Mouse (Mus musculus): ENCODE measurements around the gene Hoxb3.

Gene Hoxb3

DNA sequence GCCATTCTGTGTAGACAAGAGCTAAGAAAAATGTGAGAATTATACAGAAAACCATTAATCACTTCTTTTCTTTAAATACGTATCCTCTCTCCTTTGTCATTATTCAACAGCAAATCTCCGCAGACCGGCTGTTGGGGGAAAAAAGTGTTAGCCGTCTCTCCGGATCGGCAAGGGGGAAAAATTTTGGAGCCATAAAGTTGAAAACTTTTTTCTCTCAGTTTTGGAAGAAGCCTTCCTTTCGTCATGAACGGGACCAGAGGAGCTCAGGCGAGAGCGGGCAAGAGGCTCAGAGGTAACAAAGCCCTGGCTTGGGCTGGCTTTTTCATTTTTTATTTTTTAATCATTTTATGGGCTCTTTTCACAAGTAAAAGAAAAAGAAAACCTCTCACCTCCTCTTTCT is at the start of gene Hoxb3:
Gene Hoxb3 (plus strand): TSS at position 173 of the 400 bp plus-strand sequence.
- DNase-seq (ENCODE audit: low spot score): no peak

DNA sequence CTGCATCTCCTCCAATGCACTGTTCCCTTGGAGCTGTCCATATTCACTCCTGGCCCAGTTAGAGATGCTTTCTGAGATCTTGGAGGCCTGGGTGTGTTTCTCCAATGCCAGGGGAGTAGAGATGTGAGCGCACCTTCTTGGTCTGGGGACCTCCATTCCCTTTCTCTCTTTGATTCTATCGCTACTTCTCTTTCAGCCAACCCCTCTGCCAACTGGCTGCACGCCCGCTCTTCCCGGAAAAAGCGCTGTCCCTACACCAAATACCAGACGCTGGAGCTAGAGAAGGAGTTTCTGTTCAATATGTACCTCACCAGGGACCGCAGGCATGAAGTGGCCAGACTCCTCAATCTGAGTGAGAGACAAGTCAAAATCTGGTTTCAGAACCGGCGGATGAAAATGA is 48.7 kb upstream of the Hoxb3 start:
- DNase-seq (ENCODE audit: low spot score): no peak

DNA sequence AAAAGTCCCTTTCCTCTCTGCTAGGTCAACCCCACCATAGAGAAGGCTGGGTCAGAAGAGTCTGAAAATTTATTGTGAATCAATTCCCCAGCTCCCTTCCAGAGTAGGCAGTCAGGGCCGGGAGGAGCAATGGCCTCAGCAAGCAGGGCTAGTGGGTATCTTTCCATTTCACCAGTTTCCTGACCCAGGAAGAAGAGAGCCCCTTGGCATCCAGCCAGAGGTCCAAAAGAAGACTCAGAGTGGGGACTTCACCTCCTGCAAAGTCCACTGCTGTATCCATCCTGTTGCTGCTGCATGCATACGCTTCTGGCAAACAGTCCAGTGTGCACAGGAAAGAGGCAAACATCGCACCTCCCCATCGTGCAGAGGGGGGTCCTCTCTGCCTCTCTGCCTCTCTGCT is 47.2 kb upstream of the Hoxb3 start:
- no peak for DNase-seq (ENCODE audit: low spot score)

DNA sequence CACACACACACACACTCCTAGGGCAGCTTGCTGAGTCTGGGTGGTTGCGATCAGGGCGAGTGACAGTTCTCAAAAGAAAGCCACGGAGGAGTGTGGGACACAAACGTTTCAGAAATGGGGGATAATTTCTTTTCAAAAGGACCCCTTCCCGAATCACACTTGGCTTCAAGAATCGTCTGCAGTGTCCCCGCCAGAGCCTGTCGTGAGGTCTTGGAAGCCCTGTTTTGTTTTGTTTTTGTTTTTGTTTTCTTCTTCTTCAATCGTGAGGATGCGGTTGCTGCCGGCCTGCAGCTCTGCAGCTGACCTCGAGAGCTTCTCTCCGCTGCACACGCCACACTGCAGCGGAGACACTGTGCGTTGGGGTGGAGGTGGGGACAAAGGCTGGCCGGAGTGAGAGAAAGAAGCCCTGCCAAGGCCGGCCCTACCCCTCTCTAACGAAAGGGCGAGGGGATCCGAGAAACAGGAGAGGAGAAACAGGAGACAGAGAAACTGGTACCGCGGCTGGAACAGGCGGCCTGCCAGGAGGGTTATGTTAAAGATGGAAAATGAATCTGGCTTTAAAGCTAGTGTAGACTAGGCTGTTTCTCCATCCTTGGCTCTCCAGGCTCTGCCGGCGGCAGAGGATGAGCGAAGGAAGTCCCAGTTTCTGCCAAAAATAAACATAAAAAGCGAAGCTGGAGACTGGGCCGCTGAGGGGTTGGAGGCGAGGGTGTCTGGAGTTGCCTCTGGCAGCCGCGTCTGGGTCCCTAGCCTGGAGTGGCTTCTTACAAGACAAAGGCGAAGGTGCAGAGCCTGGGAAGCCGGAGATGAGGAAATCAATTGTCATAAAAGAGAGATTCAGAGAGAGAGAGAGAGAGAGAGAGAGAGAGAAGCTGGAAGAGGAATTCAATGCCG is 45.7 kb upstream of the Hoxb3 start:
- no peak for DNase-seq (ENCODE audit: low spot score)

DNA sequence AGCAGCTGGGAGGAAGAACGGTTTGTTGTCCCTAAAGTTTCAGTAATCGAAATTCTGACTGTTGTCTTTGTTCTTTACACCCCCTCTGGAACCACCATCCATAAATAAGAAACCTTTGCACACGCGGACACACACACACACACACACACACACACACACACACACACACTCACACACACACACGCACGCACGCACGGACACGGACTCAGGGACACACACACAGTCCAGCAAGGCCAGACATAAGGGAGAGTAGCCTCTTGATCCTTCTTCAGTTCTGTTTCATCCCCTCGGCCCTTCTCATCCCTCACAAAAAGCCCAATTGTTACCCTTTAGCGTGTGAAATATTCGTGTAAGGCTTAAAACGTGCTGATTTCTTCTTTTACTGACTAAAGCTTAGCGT is 44.8 kb upstream of the Hoxb3 start:
- DNase-seq (ENCODE audit: low spot score): no peak

DNA sequence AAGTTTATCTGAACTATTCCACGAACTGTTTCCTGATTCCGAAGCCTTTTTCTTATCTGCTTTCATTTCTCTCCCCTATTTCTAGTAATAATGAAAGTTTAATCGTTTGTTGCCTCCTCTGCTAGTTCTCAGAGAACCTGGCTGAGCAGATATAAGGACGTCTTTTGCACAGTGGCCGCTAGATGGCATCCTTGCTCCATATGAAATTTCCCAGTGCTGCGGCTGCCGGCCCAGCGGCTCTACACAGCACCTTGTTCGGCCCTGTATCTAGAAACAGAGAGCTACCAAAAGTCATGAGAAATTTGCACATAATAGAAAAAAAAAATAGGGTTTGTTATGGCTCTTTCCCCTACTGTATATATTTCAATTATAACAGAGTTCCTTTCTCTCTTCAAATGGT is 44.4 kb upstream of the Hoxb3 start:
- peak; percentile 72 for DNase-seq (ENCODE audit: low spot score)

DNA sequence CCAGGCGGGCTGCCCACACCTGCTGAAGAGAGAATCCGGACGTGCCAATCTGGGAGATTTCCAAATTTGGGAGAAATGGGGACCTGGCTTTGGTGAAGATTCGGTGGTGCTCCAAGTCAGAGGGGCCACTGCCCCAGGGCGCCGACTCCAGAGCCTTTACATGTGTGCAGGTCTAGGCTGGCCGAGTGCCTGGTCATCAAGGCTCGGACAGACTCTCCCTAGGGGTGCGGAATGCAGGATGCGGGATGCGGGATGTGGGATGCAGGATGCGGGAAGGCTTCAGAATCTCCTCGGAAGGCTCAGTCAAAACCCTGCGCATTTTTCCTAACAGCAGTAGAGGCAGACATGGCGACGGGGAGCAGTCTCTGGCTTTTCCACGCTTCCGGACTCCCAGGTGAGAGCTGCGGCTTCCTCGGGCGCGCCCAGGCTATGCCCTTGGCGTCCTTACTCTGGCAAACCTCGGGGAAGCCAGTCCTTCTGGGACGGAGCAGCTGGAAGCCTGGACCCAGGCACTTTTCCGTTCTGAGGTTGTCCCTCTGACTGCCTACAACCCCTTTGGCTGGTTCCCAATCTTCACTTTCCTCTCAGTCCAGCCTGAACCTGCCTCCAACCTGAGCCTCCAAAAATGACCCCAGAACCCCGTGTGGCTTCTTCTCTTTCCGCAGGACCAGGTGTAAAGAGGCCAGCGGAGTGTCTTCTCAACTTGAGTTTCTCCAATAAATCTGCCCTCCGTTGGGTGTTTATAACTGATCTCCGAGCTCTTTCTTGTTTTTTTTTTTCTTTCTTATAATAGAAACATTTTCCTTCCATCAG is 43.5 kb upstream of the Hoxb3 start:
- DNase-seq (ENCODE audit: low spot score): no peak

DNA sequence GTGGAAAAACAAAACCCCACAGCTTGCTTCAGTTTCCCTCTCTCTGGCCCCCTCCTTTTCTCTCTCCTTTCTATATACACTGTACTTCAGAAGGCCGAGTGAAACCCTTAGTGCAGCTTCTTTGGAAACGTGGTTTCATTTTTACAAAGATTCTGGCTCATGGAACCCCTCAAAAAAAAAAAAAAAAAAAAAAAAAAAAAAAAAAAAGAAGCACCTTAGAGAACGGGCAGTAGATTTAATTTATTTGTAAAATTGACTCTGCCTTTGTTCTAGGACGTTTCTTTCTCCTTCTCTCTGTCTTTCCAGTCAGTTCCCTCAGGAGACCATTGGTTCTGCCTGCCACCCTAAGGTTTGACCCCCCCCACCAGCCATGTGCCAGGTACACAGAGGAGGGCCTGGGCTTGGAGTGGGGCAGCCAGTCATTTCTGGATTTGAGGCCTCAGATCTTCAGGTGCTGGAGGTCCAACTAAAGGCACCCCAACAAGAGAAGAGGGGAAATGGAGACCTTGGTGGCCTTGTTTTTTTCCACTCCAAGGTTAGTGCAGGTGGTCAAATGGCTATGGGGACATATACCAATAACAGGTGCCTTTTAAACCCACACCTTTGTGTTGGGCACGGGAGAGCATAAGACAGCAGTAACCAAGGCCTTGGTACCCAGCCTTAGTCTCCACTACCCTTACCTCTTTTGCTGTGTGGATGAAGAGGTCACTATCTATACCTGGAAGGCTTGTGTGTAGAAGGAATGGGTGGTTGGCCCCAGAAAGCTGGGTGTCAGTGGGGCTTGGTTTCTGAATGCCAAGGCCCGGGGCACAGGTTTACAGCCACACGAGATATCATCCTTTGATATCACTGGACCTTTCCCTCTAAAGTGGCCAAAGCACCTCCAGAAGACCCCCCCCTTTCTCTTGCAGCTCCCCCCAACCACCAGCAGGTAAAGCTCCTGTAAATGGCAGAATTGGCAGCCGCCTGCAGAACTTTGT is 42.4 kb upstream of the Hoxb3 start:
- DNase-seq (ENCODE audit: low spot score): no peak

DNA sequence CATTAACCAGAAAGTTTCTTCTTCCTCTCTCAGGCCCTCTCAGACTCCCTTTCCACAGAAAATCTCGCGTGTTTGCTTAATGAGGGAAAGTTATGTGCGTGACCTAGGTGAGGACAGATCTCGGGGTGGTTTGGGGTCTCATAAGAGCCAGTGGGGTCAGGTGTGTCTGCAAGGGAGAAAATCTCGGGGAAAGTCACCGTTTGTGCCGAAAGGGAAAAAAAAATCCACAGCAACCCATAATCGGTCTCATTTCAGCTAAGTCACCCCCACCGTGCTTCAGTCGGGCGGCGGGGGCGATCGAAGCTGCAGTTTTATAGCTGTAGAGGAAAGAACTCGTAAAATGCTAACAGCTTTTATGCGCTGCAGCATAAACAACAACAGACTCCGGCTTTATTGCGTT is 41.7 kb upstream of the Hoxb3 start:
- no peak for DNase-seq (ENCODE audit: low spot score)

DNA sequence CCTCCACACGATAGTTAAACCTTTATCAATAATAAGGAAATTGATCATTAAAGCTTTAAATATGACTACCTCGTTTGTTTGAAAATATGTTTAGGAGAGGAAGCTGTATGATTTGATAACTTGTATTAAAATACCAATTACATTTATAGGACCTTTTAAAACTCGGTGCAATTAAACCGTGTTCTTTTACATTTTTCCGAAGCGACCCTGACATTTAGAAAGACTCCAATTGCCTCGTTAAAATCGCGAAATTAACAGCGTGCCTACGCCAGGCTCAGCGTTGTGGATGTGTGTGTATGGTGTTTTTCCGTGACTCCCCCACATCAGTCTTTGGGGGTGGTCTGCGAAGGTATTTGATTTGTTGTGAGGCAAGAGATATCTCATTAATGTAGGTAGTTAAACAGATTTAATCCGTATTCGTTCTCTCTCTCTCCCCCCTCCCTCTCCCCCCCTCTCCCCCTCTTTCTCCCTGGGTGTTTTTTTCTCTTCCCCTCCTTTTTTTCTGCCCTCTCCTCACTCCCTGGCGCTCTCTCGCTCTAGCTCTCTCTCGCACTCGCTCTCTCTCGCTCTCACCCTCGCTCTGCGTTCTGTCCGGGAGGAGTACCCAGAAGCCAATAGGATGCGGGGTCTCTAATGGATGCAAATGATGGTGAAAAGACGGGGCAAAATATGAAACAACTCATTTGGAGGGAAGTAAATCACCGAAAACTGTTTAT is 41.1 kb upstream of the Hoxb3 start, which contains the start of gene Hoxb8:
Gene Hoxb8 (plus strand): TSS at position 51 of the 716 bp plus-strand sequence.
- no peak for DNase-seq (ENCODE audit: low spot score)

DNA sequence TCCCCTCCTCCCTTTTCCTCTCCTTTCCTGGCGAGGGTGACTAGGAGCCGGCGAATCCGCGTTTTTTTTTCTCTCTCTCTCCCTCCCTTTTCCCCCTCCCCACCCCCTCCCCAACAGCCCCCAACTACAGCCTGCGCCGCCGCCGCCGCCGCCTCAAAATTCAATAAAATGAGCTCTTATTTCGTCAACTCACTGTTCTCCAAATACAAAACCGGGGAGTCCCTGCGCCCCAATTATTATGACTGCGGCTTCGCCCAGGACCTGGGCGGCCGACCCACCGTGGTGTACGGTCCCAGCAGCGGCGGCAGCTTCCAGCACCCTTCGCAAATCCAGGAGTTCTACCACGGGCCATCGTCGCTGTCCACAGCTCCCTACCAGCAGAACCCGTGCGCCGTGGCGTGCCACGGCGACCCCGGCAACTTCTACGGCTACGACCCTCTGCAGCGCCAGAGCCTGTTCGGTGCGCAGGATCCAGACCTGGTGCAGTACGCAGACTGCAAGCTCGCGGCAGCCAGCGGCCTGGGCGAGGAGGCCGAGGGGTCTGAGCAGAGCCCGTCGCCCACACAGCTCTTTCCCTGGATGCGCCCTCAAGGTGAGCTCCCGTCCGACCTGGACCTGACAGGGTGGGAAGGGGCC is 40.2 kb upstream of the Hoxb3 start:
- DNase-seq (ENCODE audit: low spot score): no peak

DNA sequence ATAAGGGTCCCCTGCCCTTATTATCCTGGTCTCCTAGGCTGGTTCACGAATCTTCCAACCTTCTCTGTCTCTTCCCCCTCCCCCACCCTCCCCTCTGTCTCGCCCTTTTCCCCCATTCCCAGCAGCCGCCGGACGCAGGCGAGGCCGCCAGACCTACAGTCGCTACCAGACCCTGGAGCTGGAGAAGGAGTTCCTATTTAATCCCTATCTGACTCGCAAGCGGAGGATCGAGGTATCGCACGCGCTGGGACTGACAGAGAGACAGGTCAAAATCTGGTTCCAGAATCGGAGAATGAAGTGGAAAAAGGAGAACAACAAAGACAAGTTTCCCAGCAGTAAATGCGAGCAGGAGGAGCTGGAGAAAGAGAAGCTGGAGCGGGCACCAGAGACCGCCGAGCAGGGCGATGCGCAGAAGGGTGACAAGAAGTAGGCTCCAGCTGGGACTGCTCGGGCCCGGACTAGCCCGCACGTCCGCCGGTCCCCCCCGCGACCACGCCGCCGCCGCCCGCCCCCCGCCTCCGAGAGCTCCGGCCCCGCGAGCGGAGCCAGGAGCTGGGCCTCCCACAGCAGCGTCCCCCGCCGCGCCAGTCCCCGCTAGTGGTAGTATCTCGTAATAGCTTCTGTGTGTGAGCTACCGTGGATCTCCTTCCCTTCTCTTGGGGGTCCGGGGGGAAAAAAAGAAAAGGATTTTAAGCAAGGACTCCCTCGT is 38.9 kb upstream of the Hoxb3 start:
- DNase-seq (ENCODE audit: low spot score): no peak

DNA sequence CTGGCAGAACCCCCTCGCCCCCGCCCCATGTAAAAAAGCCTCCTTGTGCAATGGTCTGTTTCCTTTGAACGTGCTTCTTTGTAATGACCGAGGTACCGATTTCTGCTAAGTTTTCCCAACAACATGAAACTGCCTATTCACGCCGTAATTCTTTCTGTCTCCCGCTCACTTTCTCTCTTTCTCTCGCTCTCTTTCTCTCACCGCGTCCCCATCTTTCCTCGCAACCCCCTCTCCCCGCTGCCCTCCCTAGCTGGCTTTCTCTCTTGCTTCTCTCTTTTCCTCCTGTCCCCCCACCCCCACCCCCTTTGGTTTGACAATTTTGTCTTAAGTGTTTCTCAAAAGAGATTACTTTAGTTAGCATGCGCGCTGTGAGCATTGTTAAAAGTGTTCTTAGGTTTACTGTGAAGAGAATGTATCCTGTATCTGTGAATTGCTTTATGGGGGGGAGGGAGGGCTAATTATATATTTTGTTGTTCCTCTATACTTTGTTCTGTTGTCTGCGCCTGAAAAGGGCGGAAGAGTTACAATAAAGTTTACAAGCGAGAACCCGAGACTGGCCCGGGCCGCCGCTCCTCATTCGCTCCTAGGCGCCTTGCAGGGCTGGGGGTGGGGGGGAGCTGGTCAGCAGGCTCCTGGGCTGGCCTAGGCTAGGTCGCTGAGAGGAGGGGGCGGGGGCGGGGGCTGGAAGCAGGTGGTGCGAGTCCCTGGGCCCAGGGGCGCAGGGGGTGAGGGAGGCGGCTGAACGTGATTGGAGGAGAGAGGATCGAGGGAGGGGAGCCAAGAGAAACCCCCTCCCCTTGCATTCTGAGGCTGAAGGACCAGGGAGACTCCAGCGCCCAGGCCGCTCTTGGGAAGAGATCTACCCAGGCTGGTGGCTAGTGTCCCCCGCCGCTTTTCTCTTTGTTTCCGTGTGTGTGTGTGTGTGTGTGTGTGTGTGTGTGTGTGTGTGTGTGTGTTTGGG is 38.1 kb upstream of the Hoxb3 start:
- no peak for DNase-seq (ENCODE audit: low spot score)

DNA sequence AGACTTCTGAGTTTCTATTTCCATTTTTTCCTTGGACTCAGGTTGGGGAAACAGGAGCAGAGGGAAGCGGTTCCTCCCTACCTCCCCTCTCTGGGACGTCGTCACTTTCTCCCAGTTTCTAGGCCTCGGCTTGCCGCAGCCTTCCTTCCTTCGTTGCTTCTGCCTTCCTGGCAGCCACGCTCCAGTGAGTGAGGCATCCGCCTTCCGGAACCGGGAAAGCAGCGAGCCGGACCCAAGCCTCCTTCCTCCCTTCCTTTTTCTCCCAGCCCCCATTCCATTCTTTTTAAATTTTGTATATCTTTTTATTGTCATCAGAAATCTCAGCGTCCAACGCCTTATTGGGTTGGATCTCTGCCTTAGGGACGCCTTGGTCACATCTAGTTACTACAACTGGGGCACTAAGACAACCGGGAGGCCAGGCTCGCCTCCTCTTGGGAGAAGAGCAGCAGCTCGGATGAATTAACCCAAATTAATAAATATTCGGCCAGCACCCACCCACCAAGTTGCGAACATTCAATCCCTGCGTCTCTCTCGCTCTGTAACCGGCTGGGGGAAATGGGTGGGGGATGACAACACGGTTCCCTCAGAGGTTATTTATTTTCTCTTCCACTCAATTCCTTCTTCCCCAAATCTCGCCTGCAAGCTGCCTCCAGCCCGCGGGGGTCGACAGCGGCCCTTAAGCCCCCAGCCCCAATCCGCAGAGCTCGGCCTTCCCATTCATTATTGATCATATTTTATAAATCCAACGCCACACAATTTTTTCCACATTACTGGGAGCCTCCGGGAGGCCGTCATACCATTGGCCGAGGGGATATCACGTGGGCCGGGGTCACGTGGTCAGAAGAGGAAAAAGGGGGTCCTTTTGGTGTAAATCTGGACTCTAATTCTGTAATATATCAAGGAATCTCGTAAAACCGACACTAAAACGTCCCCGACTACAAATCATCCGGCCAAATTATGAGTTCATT is 37.1 kb upstream of the Hoxb3 start, which contains the start of gene Hoxb7:
Gene Hoxb7 (plus strand): TSS at position 853 of the 968 bp plus-strand sequence.
- no peak for DNase-seq (ENCODE audit: low spot score)

DNA sequence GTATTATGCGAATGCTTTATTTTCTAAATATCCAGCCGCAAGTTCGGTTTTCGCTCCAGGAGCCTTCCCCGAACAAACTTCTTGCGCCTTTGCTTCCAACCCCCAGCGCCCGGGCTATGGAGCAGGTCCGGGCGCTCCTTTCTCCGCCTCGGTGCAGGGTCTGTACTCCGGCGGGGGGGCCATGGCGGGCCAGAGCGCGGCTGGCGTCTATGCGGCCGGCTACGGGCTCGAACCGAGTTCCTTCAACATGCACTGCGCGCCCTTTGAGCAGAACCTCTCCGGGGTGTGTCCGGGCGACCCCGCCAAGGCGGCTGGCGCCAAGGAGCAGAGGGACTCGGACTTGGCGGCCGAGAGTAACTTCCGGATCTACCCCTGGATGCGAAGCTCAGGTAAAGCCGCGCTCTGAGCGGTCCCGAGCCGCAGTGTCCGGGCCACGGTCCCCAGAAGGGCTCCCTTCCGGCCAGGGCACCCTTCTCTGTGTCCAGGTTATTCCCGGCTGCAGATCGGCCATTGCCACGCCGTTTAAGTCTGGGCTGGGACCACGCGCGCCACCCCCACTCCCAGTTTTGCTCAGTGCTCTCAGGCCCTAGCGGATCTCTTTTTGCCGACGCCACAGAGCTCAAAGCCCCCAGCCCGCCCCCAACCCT is 36.3 kb upstream of the Hoxb3 start:
- no peak for DNase-seq (ENCODE audit: low spot score)

DNA sequence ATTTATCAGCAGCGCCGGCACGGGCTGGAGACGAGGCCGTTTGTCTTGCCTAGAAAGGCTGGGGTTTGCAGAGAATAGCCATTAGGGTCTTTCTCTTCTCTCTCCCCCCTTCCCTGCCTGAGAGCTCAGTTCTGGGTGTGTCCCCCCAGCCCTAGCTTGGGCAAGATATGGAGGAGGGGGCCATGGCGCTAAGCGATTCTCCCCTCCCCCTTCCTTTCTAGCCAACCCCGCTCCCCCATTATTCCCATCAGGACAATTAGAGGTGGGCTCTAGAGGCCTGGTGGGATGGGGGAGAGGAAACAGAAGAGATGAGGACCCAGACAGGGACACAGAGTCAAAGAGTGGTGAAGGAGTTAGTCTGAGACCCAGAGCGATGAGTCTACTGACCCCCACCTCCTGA is 35.7 kb upstream of the Hoxb3 start:
- DNase-seq (ENCODE audit: low spot score): no peak
